Mouse (Mus musculus) heart, embryonic 16.5 days (tissue): ENCODE measurements around the gene Atp6v0a4. TPM values are rescaled to one million over a fixed set of nuclear protein-coding genes. Genes with fewer than 3 reads are reported as not detected.

Source experiments
- ATAC-seq: fragments of 200-750 bp; cut with Nextera tagmentation; replicated peaks from 2 replicates; pipeline ENCODE4 v1.8.0; 2017; ENCODE audit warnings: moderate number of reproducible peaks; ENCODE audit not compliant: insufficient read depth, low FRiP score; ENCODE audit errors: extremely low read depth
- H3K27ac ChIP-seq: fragments of 300-500 bp; sonication (generic); 2 replicates; pipeline ENCODE4 v1.5.1; 2014; ENCODE audit warnings: mild to moderate bottlenecking, low read length, control low read depth, moderate library complexity
- H3K27me3 ChIP-seq: fragments of 300-500 bp; sonication (generic); 2 replicates; pipeline ENCODE4 v1.6.1; 2014; ENCODE audit warnings: low read length, mixed read lengths; ENCODE audit not compliant: control insufficient read depth, insufficient read depth
- H3K36me3 ChIP-seq: fragments of 300-500 bp; sonication (generic); 2 replicates; pipeline ENCODE4 v1.6.1; 2014; ENCODE audit not compliant: control insufficient read depth, insufficient read depth
- H3K4me1 ChIP-seq: fragments of 300-500 bp; sonication (generic); 2 replicates; pipeline ENCODE4 v1.6.1; 2014; ENCODE audit warnings: low read length, mixed read lengths; ENCODE audit not compliant: control insufficient read depth, insufficient read depth
- H3K4me2 ChIP-seq: fragments of 300-500 bp; sonication (generic); 2 replicates; pipeline ENCODE4 v1.6.1; 2014; ENCODE audit warnings: low read depth, mild to moderate bottlenecking, control low read depth, low read length
- H3K4me3 ChIP-seq: fragments of 300-500 bp; sonication (generic); 2 replicates; pipeline ENCODE4 v1.5.1; 2014; ENCODE audit warnings: mild to moderate bottlenecking, control low read depth, low read length
- H3K9ac ChIP-seq: fragments of 300-500 bp; sonication (generic); 2 replicates; pipeline ENCODE4 v1.6.1; 2014; ENCODE audit warnings: low read length, control low read depth
- H3K9me3 ChIP-seq: fragments of 300-500 bp; sonication (generic); replicated peaks from 2 replicates; pipeline ENCODE4 v1.6.1; 2016; ENCODE audit warnings: low read length; ENCODE audit not compliant: control insufficient read depth
- WGBS: fragments of 180-500 bp; shearing (Covaris S2); extraction: QIAGEN DNeasy Blood & Tissue Kit; methylation state at CpG from one replicate; pipeline ENCODE4 v1.1.7; 2014; 5-methylcytosine and 5-hydroxymethylcytosine counted together
- polyA plus RNA-seq: library from polyadenylated mRNA; unstranded; fragments of >200 nt; fragmentation: Nextera tagmentation; extraction: Ambion mirVana; gene quantifications from 2 replicates; pipeline ENCODE4 v1.2.1, GENCODE M21; 2015

Atp6v0a4 gene
- polyA plus RNA-seq, 1 experiment from 2014 or later, result 1.5 TPM

DNA sequence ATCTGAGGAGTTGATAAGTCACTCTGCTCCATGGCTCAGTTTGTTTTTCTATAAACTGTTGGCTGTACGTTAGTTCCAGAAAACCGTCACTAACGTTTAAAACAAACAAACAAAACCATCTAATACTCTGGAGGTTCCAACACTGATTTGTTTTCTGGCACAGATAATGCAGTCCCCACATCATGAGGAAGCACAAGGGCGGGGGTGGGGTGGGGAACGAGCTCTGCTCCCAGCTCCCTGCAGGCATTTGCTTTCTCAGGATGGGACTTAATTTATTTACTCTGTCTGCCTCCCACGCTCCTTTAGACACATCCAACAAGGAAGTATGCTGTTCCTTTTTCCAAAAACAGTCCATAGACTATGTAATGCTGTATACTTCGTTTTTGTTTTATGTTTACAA lies 101.1 kb downstream of the Atp6v0a4 start:
- 31% methylated on average over 7 of the region's 7 CpGs for WGBS
- Histone ChIP-seq H3K4me1 (no peaks in the 10 kb centered on the region), H3K4me3 (no peak overlapping the region), H3K27ac (no peak overlapping the region), H3K27me3 (no peaks in the 10 kb centered on the region), H3K9ac (no peak overlapping the region), H3K36me3 (no peaks in the 10 kb centered on the region), H3K4me2 (no peak overlapping the region), H3K9me3 (no peaks in the 10 kb centered on the region)
- no peak for ATAC-seq

- Histone ChIP-seq H3K4me2 (no peak overlapping the region), H3K4me1 (no peaks in the 10 kb centered on the region), H3K4me3 (no peak overlapping the region), H3K9ac (no peak overlapping the region), H3K9me3 (no peaks in the 10 kb centered on the region), H3K36me3 (no peaks in the 10 kb centered on the region), H3K27me3 (no peaks in the 10 kb centered on the region), H3K27ac (no peak overlapping the region)
- no peak for ATAC-seq
- WGBS, result 82% methylated on average over 7 of the region's 7 CpGs
Observed at GRCm38 (mm10) chr6:38021406-38021805, 103.0 kb downstream of the Atp6v0a4 start.

DNA sequence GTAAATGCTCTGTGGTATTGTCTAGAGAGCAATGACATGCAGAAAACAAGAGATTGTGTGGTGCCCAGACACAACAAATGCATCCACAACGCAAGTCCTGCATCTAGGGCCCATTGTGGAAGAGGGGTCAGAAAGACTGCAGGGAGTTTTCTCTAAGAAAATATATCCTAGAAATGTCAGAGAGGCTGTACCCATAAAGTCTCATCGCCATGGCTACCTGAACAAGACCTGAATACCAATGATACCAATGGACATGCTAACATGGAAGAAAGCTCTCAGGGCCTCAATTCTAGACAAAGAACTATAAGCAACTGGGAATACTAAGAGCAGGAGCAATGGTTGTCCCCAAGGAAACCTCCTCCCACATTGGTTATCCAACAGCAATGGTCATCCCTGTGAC lies 111.6 kb downstream of the Atp6v0a4 start:
- WGBS, result 89% methylated on average over 2 of the region's 2 CpGs
- ATAC-seq, result no peak
- H3K9me3 ChIP-seq, result no peaks in the 10 kb centered on the region
- H3K4me1 ChIP-seq, result no peaks in the 10 kb centered on the region
- no peak overlapping the region for H3K9ac ChIP-seq
- H3K4me2 ChIP-seq, result no peak overlapping the region
- no peak overlapping the region for H3K4me3 ChIP-seq
- H3K27me3 ChIP-seq, result no peaks in the 10 kb centered on the region
- H3K27ac ChIP-seq, result no peak overlapping the region
- H3K36me3 ChIP-seq, result no peaks in the 10 kb centered on the region

DNA sequence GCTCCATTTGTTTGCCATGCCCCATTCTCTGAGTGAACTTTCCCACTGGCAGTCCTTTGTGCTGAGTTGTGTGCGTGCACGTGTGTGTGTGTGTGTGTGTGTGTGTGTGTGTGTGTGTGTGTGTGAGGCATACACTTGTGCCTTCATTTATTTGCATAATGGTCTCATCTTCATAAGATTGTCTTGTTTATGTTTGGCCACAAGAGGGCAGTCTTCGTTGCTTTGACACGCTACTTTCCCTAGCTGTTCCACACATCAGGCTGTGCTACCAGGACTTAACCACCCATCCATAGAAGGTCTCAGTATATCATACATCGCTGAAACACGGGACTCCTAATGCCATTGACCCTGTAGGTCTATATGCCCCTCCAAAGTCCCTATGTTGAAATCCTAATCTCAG lies 116.9 kb downstream of the Atp6v0a4 start:
- 0 out of 2 replicates have a peak, but pooled peaks have one; percentile 28 for ATAC-seq
- no peaks in the 10 kb centered on the region for H3K9me3 ChIP-seq
- H3K27me3 ChIP-seq, result no peaks in the 10 kb centered on the region
- H3K4me1 ChIP-seq, result no peaks in the 10 kb centered on the region
- no peak overlapping the region for H3K4me3 ChIP-seq
- no peaks in the 10 kb centered on the region for H3K36me3 ChIP-seq
- H3K9ac ChIP-seq, result no peak overlapping the region
- H3K4me2 ChIP-seq, result no peak overlapping the region
- H3K27ac ChIP-seq, result no peak overlapping the region
- WGBS, result 8% methylated on average over 6 of the region's 6 CpGs

Other genes with a start within 250 kb of the Atp6v0a4 start
- 0.29 and 0.53 TPM in 2 replicates for gene Svopl, start 77.6 kb downstream of the Atp6v0a4 start, polyA plus RNA-seq
- 1.0 and 12.2 TPM in 2 replicates for gene Tmem213, start 15.3 kb downstream of the Atp6v0a4 start, polyA plus RNA-seq
- gene D630045J12Rik, start 129.4 kb upstream of the Atp6v0a4 start, polyA plus RNA-seq, result 1.3 TPM in 2 replicates
- gene Zc3hav1l, start 174.7 kb upstream of the Atp6v0a4 start, polyA plus RNA-seq, result 5.2 TPM in 2 replicates
- 8.9 and 12.4 TPM in 2 replicates for gene Zc3hav1, start 230.0 kb upstream of the Atp6v0a4 start, polyA plus RNA-seq